Mouse (Mus musculus): ENCODE data around the gene Sap25. TPM values are rescaled to one million over a fixed set of nuclear protein-coding genes. Genes with fewer than 3 reads are reported as not detected.

Sap25 gene
- total RNA-seq, 1 experiment, result 12.0 TPM

DNA sequence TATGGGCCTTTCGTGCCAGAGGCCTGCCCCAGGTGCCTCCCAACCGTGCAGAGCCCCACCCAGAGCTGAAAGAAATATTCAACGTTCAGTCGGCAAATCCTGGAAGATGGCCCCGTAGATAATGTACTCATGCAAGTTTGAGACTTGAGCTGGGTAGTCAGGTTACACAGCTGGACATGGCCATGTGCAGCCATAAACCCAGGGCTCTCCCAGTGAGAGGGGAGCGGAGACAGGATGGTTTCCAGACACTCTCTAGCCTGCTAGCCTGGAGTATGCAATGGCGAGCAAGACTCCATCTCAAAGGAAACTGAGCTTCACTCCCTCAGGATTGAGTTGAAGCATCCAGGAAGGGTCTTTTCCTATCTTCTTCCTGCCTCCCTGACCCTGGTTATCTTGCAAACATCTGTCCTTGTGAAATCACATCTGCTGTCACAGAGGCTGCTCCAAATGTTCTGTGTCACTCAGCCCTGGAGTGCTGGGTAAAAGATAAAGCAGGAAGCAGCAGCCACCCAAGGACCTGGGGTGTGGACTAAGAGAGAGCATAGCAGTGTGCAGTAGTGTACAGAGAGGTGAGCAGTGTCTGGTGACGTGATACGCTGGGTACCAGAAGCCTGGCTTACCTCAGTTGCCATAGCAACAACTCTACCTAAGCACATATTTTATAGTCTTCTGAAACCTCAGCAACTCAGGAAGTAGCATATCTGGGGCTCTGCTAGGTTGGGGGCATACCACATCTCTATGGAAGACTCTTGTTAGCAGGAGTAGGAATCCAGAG lies 6.9 kb downstream of the Sap25 start:
- Histone ChIP-seq H3K9me3 (ENCODE audit: control insufficient read depth, insufficient read depth, low read depth, low read length) (no peaks in the 10 kb centered on the region), H3K4me3 (ENCODE audit: insufficient read depth in 1 of 2, low read depth in 1 of 2, low read length in 2 of 2, poor library complexity in 1 of 2, severe bottlenecking in 1 of 2) (no peak overlapping the region), H3K27ac (ENCODE audit: insufficient read depth, low read depth, low read length, poor library complexity, severe bottlenecking) (no peak overlapping the region), H3K36me3 (ENCODE audit: control insufficient read depth, insufficient read depth, low read length, poor library complexity, severe bottlenecking) (peaks cover 12% of the 10 kb centered on the region), H3K4me1 (ENCODE audit: control insufficient read depth in 2 of 2, insufficient read depth in 2 of 2, low read length in 2 of 2, poor library complexity in 1 of 2) (peaks cover 2 to 18% of the 10 kb centered on the region in 2 experiments; a peak in 2 of 4 replicates), H3K9ac (ENCODE audit: insufficient read depth, low read depth, low read length, poor library complexity, severe bottlenecking) (no peak overlapping the region)
- in situ Hi-C loops (cut with MboI; ENCODE audit: low sequenced_read_pairs in 2 of 2, unreplicated experiment in 2 of 2), result no loop called here
- TF ChIP-seq MAFK (IDR thresholded peaks at IDR 0.05; ENCODE audit: insufficient read depth, low read depth, low read length), result no peak
- no peak for TF ChIP-seq CHD2 (IDR thresholded peaks at IDR 0.05; ENCODE audit: low read depth, low read length)
- TF ChIP-seq ZNF384 (IDR thresholded peaks at IDR 0.05; ENCODE audit: low read depth, low read length), result no peak
- TF ChIP-seq ZC3H11A (IDR thresholded peaks at IDR 0.05; ENCODE audit: borderline replicate concordance, low read depth, low read length), result no peak
- no peak for TF ChIP-seq HCFC1 (IDR thresholded peaks at IDR 0.05; ENCODE audit: borderline replicate concordance, insufficient read depth, low read length)
- no peak for DNase-seq (ENCODE audit: low read depth, low spot score)

- no peak overlapping the region for H3K9ac ChIP-seq (ENCODE audit: insufficient read depth, low read depth, low read length, poor library complexity, severe bottlenecking)
- H3K9me3 ChIP-seq (ENCODE audit: control insufficient read depth, insufficient read depth, low read depth, low read length), result no peaks in the 10 kb centered on the region
- no peak for DNase-seq (ENCODE audit: low read depth, low spot score)
Observed at GRCm38 (mm10) chr5:137649251-137649650, 8.1 kb downstream of the Sap25 start.

DNA sequence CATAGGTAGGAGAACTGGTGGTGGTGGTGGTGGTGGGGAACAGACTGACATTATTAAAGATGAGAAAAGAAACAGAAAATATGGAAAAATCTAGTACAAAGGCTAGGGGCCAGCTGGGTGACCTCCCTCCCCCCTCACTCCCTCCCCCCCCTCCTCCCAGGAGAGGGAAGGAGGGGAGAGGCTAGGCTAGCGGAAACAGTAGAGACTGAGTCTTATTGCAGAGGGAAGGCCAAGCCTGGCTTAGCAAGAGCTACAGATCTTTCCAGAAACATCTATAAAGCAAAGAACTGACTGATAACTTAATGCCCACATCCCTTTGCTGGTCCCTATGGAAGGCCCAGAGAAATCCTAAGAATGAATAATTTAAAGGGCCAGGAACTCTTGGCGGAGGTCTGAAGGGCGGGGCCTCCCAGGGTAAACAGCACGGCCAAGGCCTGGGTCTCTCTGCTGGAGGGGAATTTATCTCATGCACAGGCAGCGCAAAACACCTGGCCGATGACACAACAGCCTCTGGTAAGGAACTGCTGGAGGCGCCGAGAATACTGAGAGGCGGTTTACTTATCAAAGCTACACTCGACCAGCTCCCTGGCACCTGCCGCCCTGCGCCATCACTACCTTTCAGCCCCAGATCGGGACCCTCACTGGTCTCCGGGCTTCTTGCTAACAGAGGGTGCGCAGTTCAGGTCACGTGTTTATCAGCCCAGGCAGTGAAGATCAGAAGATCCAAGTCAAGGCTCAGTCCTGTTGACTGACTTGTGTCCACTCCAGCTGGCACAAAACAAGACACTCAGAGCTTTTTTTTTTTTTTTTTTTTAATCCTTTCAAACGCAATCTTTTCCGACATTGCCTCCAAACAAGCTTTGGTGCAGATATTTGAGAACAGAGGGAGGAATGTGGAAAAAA lies 8.8 kb downstream of the Sap25 start:
- no peak for DNase-seq (ENCODE audit: low read depth, low spot score)
- no peak for TF ChIP-seq HCFC1 (IDR thresholded peaks at IDR 0.05; ENCODE audit: borderline replicate concordance, insufficient read depth, low read length)
- peak; percentile 85 for TF ChIP-seq ZNF384 (IDR thresholded peaks at IDR 0.05; ENCODE audit: low read depth, low read length)

More at GRCm38 (mm10) chr5:137649251-137649650, 8.1 kb downstream of the Sap25 start:
- Histone ChIP-seq H3K4me1 (ENCODE audit: control insufficient read depth in 2 of 2, insufficient read depth in 2 of 2, low read length in 2 of 2, poor library complexity in 1 of 2) (peaks cover 2 to 15% of the 10 kb centered on the region in 2 experiments; a peak in 2 of 4 replicates), H3K4me3 (ENCODE audit: insufficient read depth in 1 of 2, low read depth in 1 of 2, low read length in 2 of 2, poor library complexity in 1 of 2, severe bottlenecking in 1 of 2) (no peak overlapping the region), H3K27ac (ENCODE audit: insufficient read depth, low read depth, low read length, poor library complexity, severe bottlenecking) (no peak overlapping the region), H3K36me3 (ENCODE audit: control insufficient read depth, insufficient read depth, low read length, poor library complexity, severe bottlenecking) (peaks cover 19% of the 10 kb centered on the region)
- TF ChIP-seq CHD2 (IDR thresholded peaks at IDR 0.05; ENCODE audit: low read depth, low read length) (no peak), ZC3H11A (IDR thresholded peaks at IDR 0.05; ENCODE audit: borderline replicate concordance, low read depth, low read length) (no peak)
- in situ Hi-C loops (cut with MboI; ENCODE audit: low sequenced_read_pairs in 2 of 2, unreplicated experiment in 2 of 2), result no loop called here

DNA sequence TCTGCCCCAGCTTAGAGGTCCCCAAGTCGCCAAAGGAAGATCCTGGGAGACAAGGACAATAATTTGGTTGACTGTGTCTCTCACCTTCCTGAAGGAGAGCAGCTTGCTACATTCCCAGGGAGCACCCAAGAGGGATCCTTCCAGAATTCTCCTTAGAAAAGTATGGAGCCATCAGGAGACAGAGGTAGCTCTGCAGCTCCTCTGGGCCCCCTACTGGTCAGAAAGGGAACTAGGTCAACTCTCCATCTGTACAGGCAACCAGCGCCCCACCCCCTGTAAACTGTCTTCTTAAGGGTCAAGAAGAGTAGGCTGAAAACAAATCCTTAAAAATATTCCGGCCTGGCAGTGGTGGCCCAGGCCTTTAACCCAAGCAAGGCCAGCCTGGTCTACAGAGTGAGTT lies 11.3 kb downstream of the Sap25 start:
- TF ChIP-seq ZC3H11A (IDR thresholded peaks at IDR 0.05; ENCODE audit: borderline replicate concordance, low read depth, low read length) (no peak), HCFC1 (IDR thresholded peaks at IDR 0.05; ENCODE audit: borderline replicate concordance, insufficient read depth, low read length) (no peak), ZNF384 (IDR thresholded peaks at IDR 0.05; ENCODE audit: low read depth, low read length) (no peak), MAFK (IDR thresholded peaks at IDR 0.05; ENCODE audit: insufficient read depth, low read depth, low read length) (no peak), CHD2 (IDR thresholded peaks at IDR 0.05; ENCODE audit: low read depth, low read length) (no peak)
- in situ Hi-C loops (cut with MboI; ENCODE audit: low sequenced_read_pairs in 2 of 2, unreplicated experiment in 2 of 2), result loop anchor here in 1 of 2 experiments (10.0 kb wide), 1 partner anchor 112 kb away; no protein-coding TSS in a partner anchor
- no peaks in the 10 kb centered on the region for H3K9me3 ChIP-seq (ENCODE audit: control insufficient read depth, insufficient read depth, low read depth, low read length)
- H3K9ac ChIP-seq (ENCODE audit: insufficient read depth, low read depth, low read length, poor library complexity, severe bottlenecking), result no peak overlapping the region
- H3K4me3 ChIP-seq (ENCODE audit: insufficient read depth in 1 of 2, low read depth in 1 of 2, low read length in 2 of 2, poor library complexity in 1 of 2, severe bottlenecking in 1 of 2), result no peak overlapping the region
- H3K27ac ChIP-seq (ENCODE audit: insufficient read depth, low read depth, low read length, poor library complexity, severe bottlenecking), result no peak overlapping the region
- peaks cover 26% of the 10 kb centered on the region for H3K36me3 ChIP-seq (ENCODE audit: control insufficient read depth, insufficient read depth, low read length, poor library complexity, severe bottlenecking)
- no peak for DNase-seq (ENCODE audit: low read depth, low spot score)
- peaks cover 0 to 3% of the 10 kb centered on the region in 2 experiments; a peak in 1 of 4 replicates for H3K4me1 ChIP-seq (ENCODE audit: control insufficient read depth in 2 of 2, insufficient read depth in 2 of 2, low read length in 2 of 2, poor library complexity in 1 of 2)

More for the DNA sequence above, 8.8 kb downstream of the Sap25 start:
- in situ Hi-C loops (cut with MboI; ENCODE audit: low sequenced_read_pairs in 2 of 2, unreplicated experiment in 2 of 2), result loop anchor here in 1 of 2 experiments (10.0 kb wide), 1 partner anchor 115 kb away; no protein-coding TSS in a partner anchor
- Histone ChIP-seq H3K4me3 (ENCODE audit: insufficient read depth in 1 of 2, low read depth in 1 of 2, low read length in 2 of 2, poor library complexity in 1 of 2, severe bottlenecking in 1 of 2) (peak overlapping the region; percentile 36 to 56), H3K9ac (ENCODE audit: insufficient read depth, low read depth, low read length, poor library complexity, severe bottlenecking) (peak overlapping the region; percentile 57), H3K4me1 (ENCODE audit: control insufficient read depth in 2 of 2, insufficient read depth in 2 of 2, low read length in 2 of 2, poor library complexity in 1 of 2) (peaks cover 2 to 12% of the 10 kb centered on the region in 2 experiments; a peak in 2 of 4 replicates), H3K27ac (ENCODE audit: insufficient read depth, low read depth, low read length, poor library complexity, severe bottlenecking) (peak overlapping the region; percentile 12; the same call in 1 of the 2 replicates), H3K36me3 (ENCODE audit: control insufficient read depth, insufficient read depth, low read length, poor library complexity, severe bottlenecking) (peaks cover 19% of the 10 kb centered on the region), H3K9me3 (ENCODE audit: control insufficient read depth, insufficient read depth, low read depth, low read length) (no peaks in the 10 kb centered on the region)
